Mouse (Mus musculus) hindbrain, embryonic 10.5 days (tissue): ENCODE results near the gene Lat2. TPM values are rescaled to one million over a fixed set of nuclear protein-coding genes. Genes with fewer than 3 reads are reported as not detected.

Source experiments
- DNase-seq: peaks from one replicate; pipeline ENCODE4 v3.0.0-alpha.2; 2017; ENCODE audit warnings: low spot score
- H3K27ac ChIP-seq: fragments of 300-500 bp; sonication (generic); 2 replicates; pipeline ENCODE4 v1.5.1; 2016; ENCODE audit warnings: mild to moderate bottlenecking, moderate library complexity
- H3K27me3 ChIP-seq: fragments of 300-500 bp; sonication (generic); 2 replicates; pipeline ENCODE4 v1.6.1; 2016; ENCODE audit warnings: mild to moderate bottlenecking; ENCODE audit not compliant: poor library complexity, insufficient read depth, severe bottlenecking
- H3K36me3 ChIP-seq: fragments of 300-500 bp; sonication (generic); 2 replicates; pipeline ENCODE4 v1.6.1; 2016; ENCODE audit warnings: mild to moderate bottlenecking, moderate library complexity
- H3K4me1 ChIP-seq: fragments of 300-500 bp; sonication (generic); replicated peaks from 2 replicates; pipeline ENCODE4 v1.6.1; 2016; ENCODE audit warnings: mild to moderate bottlenecking
- H3K4me3 ChIP-seq: fragments of 300-500 bp; sonication (generic); 2 replicates; pipeline ENCODE4 v1.5.1; 2016; ENCODE audit warnings: mild to moderate bottlenecking, moderate library complexity
- H3K9me3 ChIP-seq: fragments of 300-500 bp; sonication (generic); 2 replicates; pipeline ENCODE4 v1.6.1; 2016; ENCODE audit warnings: mild to moderate bottlenecking, moderate library complexity
- WGBS: fragments of 180-500 bp; shearing (Covaris S2); methylation state at CpG from one replicate; pipeline ENCODE4 v1.1.7; 2016; 5-methylcytosine and 5-hydroxymethylcytosine counted together
- polyA plus RNA-seq: library from polyadenylated mRNA; unstranded; fragments of >200 nt; fragmentation: Nextera tagmentation; extraction: Ambion mirVana; gene quantifications from 2 replicates; pipeline ENCODE4 v1.2.1, GENCODE M21; 2016

The Lat2 gene
- polyA plus RNA-seq, 1 experiment from 2014 or later: 4.3 TPM

DNA sequence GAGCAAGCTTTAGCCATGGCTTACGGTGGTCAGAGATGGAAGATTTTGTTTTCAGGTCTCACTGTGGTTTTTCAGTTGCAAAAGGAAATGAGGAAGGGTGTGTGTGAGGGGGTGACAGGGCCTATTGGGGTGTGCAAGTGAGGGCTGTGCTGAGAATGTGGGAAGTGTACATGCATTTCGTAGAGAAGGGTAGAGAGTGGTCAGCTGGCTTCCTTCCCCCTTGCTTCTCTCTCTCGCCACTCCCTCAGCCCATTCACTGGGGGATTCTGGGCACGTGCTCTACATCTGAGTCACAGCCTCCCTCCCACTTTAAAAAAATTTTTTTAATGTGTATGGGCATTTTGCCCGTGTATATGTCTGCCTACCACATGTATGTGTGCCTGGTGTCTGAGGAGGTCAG is 7.7 kb downstream of the Lat2 start:
- 79% methylated on average over 5 of the region's 5 CpGs for WGBS
- Histone ChIP-seq H3K27ac (no peak overlapping the region; the same call in 1 of the 2 replicates), H3K9me3 (no peaks in the 10 kb centered on the region), H3K4me3 (no peak overlapping the region), H3K4me1 (peaks cover 8% of the 10 kb centered on the region), H3K27me3 (no peaks in the 10 kb centered on the region), H3K36me3 (peaks cover 13% of the 10 kb centered on the region)
- no peak for DNase-seq

DNA sequence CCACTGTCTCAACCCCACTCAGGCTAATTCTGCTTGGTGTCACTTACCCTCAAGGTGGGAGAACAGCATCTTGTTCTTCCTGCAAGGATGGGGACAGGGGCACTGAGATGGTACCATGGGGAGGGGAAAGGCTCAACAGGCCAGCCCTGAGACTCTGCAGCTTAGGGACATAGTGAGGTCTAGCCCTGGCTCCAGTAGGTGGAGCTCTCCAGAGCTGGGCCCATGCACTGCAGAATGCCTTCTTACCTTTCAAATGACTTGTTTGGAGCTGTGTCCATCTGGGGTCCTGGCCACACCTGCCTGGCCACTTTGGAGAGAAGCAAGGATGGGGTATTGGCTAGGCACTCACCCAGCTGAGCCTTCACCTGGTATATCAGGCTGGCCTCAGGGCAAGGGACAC is 8.5 kb downstream of the Lat2 start:
- Histone ChIP-seq H3K4me3 (no peak overlapping the region), H3K36me3 (peaks cover 14% of the 10 kb centered on the region), H3K27me3 (no peaks in the 10 kb centered on the region), H3K9me3 (no peaks in the 10 kb centered on the region), H3K4me1 (no peaks in the 10 kb centered on the region), H3K27ac (no peak overlapping the region)
- DNase-seq: no peak

DNA sequence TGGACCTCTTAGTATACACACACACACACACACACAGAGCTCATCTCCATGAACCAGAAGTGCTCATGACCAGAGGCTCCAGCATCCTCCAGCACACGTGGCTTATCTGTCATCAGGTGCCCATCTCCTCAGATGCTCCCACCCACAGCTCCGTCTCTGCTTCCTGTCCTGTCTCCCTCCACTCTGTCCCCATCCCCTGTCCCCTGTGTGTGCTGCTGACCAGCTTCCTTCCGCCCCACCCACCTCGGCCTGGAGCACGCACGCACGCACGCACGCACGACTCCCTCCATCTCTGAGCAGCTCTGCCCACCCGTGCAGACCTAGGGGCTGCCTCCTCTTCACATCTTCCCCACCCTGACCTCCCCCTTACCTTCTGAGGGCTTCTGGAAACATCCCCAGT is 10.4 kb downstream of the Lat2 start:
- 89% methylated on average over 11 of the region's 11 CpGs for WGBS
- H3K4me1 ChIP-seq: no peaks in the 10 kb centered on the region
- no peaks in the 10 kb centered on the region for H3K27me3 ChIP-seq

DNA sequence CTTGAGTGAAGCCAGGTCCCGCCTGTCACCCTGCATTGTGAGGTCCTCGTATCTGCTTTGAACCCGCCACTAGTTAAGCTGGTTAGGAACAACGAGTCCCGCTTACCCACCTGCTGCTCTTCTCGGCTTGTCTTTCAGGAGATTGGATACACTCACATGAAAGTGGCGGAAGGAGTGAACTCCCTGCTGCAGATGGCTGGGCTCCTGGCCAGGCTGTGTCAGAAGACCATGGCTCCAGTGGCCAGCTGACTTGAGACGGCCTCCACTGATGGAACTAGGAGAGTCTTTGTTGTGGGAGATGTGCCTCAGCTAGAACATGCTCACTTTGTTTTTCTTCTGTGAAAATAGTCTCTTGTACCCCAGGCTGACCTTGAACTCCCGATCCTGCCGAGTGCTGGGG is 17.1 kb downstream of the Lat2 start:
- Histone ChIP-seq H3K4me3 (no peak overlapping the region), H3K27me3 (no peaks in the 10 kb centered on the region), H3K36me3 (peaks cover 86% of the 10 kb centered on the region), H3K4me1 (no peaks in the 10 kb centered on the region), H3K27ac (no peak overlapping the region), H3K9me3 (no peaks in the 10 kb centered on the region)
- no peak for DNase-seq
- WGBS: 92% methylated on average over 10 of the region's 10 CpGs

More for the DNA sequence above, 10.4 kb downstream of the Lat2 start:
- DNase-seq: no peak
- Histone ChIP-seq H3K9me3 (no peaks in the 10 kb centered on the region), H3K36me3 (peaks cover 28% of the 10 kb centered on the region), H3K27ac (no peak overlapping the region), H3K4me3 (no peak overlapping the region)

DNA sequence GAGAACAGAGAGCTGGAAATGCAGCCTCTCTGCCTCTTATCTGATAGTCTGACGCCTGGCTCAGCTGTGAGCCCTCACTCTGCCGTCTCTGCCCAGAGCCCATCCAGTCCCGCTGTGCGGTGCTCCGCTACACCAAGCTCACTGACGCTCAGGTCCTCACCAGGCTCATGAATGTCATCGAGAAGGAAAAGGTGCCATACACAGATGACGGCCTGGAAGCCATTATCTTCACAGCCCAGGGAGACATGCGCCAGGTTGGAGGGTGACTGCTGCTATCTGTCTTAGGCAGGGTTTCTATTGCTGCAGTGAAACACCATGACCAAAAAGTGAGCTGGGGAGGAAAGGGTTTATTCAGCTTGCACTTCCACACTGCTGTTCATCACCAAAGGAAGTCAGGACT is 21.7 kb downstream of the Lat2 start:
- Histone ChIP-seq H3K36me3 (peaks cover 99% of the 10 kb centered on the region), H3K4me3 (no peak overlapping the region), H3K27ac (no peak overlapping the region), H3K9me3 (no peaks in the 10 kb centered on the region), H3K27me3 (no peaks in the 10 kb centered on the region), H3K4me1 (no peaks in the 10 kb centered on the region)
- no peak for DNase-seq
- 93% methylated on average over 9 of the region's 9 CpGs for WGBS

DNA sequence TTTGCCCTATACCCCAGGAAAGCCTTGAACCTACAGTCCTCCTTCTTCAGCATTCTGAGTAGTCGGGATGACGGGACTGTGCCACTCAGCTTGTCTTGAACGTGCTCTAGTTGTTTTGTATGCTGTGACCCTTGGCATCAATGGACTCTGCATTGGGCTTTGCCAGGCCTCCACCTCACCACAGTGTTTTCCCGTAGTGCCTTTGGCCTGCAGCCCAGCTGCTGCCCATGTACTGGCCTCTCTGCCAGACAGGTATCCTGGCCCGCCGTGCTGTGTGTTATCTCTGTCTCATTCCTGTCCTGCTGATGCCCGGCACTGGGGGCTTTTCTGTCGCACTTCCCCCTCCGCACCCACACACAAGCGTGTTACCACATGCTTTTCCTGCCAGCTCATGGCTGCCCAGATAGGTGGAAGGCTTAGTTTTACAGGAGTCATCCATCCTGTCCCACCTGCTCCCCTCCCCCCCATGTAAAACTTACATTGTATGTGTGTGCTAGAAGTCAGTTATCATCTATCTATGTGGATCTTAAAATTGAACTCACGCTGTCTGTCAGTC is 22.7 kb downstream of the Lat2 start:
- Histone ChIP-seq H3K4me1 (no peaks in the 10 kb centered on the region), H3K27ac (no peak overlapping the region), H3K27me3 (no peaks in the 10 kb centered on the region), H3K36me3 (peaks cover 99% of the 10 kb centered on the region), H3K4me3 (no peak overlapping the region), H3K9me3 (no peaks in the 10 kb centered on the region)
- no peak for DNase-seq
- 95% methylated on average over 11 of the region's 11 CpGs for WGBS

DNA sequence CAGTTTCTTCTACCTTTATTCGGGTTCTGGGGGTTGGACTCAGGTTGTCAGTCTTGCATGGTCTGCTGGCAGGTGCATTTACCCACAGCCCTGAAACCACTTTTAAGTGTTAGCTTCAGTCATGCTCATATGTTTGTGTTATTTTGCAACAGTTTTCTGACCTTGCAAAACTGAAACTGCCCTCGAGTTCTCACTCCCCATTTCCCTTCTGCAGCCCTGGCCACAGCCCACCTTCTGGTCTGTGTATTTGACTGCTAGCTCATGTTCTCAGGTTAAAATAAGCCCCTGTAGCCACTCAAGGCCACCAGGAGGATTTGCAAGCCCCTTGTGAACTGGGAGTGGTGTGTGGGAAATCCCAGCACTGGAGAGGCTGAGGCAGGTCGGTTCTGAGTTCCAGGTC is 24.9 kb downstream of the Lat2 start:
- no peaks in the 10 kb centered on the region for H3K27me3 ChIP-seq
- no peak overlapping the region for H3K4me3 ChIP-seq
- H3K36me3 ChIP-seq: peaks cover 88% of the 10 kb centered on the region
- WGBS: 93% methylated on average over 3 of the region's 3 CpGs
- no peaks in the 10 kb centered on the region for H3K9me3 ChIP-seq
- DNase-seq: no peak
- H3K27ac ChIP-seq: no peak overlapping the region
- no peaks in the 10 kb centered on the region for H3K4me1 ChIP-seq

DNA sequence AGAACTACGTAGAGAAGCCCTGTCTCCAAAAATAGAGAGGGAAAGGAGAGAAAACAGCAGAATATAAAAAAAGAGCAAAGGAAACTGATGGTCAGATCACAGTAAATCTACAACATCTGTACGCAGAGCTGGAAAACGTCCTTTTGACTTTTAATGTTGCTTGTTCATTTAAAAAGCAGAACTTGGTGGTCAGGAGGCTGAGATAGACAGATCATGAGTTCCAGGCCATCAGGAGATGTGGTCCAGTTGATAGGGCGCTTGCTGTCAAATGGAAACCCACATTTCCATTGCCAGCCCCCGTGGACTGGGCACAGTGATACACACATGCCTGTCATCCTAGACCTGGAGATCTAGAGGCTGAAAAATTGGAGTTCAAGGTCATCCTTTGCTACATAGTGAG is 30.0 kb downstream of the Lat2 start:
- H3K27me3 ChIP-seq: no peaks in the 10 kb centered on the region

DNA sequence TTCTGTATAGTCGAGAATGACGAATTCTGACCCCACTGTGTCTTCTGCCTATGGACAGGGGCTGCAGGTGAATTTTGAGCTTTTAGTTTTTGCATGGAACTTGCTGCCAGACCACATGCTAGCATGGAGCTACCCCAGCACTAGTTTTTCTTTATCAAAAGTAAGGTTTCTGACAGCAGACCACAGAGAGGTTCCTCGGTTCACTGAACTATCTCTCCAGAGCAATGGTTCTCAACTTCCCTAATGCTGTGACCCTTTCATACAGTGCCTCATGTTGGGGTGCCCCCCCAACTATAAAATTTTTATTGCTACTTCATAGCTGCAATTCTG is 31.0 kb downstream of the Lat2 start:
- peak overlapping the region; percentile 81 for H3K4me3 ChIP-seq
- no peak overlapping the region for H3K27ac ChIP-seq
- peaks cover 13% of the 10 kb centered on the region for H3K4me1 ChIP-seq
- DNase-seq: no peak
- H3K36me3 ChIP-seq: peaks cover 29% of the 10 kb centered on the region
- H3K27me3 ChIP-seq: no peaks in the 10 kb centered on the region
- WGBS: 91% methylated on average over 3 of the region's 3 CpGs
- no peaks in the 10 kb centered on the region for H3K9me3 ChIP-seq

More for the DNA sequence above, 30.0 kb downstream of the Lat2 start:
- no peak for DNase-seq
- Histone ChIP-seq H3K4me1 (peaks cover 13% of the 10 kb centered on the region), H3K27ac (no peak overlapping the region), H3K9me3 (no peaks in the 10 kb centered on the region), H3K36me3 (peaks cover 37% of the 10 kb centered on the region), H3K4me3 (no peak overlapping the region)
- WGBS: 92% methylated on average over 5 of the region's 5 CpGs

DNA sequence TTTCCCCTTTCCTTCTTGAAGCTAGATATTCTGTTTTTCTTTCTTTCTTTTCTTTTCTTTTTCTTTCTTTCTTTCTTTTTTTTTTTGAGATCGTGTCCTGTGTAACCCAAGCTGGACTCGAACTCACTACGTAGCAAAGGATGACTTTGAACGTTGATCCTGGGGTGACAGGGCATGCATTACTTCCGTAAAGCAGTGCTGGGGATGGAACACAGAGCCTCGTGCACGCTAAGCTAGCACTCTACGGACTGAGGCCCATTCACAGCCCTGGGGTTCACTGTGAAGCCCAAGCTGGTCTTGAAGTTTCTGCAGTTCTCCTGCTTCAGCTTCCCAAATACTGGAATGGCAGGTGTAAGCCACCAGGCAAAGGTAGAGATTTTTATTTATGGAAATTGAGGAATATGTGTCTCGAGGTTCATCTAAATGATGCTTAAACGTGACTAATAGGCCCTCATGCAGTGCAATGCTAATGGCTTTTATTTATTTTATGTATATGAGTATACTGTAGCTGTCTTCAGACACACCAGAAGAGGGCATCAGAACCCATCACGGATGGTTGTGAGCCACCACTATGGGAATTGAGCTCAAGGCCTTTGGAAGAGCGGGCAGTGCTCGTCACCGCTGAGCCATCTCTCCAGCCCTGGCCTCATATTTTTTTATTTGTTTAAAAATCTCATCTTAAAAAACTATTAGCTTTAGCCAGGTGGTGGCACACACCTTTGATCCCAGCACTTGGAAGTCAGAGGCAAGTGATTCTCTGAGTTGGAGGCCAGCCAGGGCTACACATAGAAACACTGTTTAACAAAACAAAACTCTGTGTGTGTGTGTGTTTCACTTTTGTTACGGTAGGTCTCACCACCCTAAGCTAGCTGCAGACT is 31.6 kb downstream of the Lat2 start:
- Histone ChIP-seq H3K27me3 (no peaks in the 10 kb centered on the region), H3K4me1 (peaks cover 13% of the 10 kb centered on the region), H3K27ac (peak overlapping the region; percentile 89), H3K9me3 (no peaks in the 10 kb centered on the region), H3K36me3 (peaks cover 23% of the 10 kb centered on the region), H3K4me3 (peak overlapping the region; percentile 81)
- 31% methylated on average over 15 of the region's 15 CpGs for WGBS
- no peak for DNase-seq

DNA sequence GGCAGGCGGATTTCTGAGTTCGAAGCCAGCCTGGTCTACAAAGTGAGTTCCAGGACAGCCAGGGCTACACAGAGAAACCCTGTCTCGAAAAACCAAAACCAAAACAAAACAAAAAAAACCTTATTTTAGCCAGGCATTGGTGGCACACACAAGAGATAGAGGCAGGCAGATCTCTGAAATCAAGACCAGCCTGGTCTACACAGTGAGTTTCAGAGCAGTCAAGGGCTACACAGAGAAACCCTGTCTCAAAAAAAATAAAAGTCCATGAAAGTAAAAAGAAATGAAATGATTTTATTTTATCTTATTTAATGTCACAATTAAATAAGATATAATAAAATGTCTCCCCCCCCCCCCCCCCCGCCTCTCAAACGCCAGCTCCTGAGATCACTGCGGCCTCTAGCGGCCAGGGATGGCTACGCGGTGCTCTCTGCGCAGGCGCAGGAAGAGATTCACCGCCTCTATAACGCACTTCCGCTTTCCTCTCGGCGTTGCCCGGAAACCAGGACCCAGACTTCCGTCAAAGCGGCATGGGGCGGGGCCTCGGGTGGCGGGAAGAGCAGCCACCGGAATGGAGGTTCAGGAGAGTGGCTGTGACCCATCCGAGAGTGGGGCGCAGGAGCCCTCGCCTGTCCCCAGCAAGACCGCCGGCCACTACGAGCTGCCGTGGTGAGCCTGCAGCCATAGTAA is 32.5 kb downstream of the Lat2 start:
- no peaks in the 10 kb centered on the region for H3K27me3 ChIP-seq
- H3K9me3 ChIP-seq: no peaks in the 10 kb centered on the region
- peaks cover 14% of the 10 kb centered on the region for H3K36me3 ChIP-seq
- WGBS: 7% methylated on average over 30 of the region's 30 CpGs
- DNase-seq: peak; percentile 96
- H3K4me3 ChIP-seq: peak overlapping the region; percentile 81
- peaks cover 13% of the 10 kb centered on the region for H3K4me1 ChIP-seq
- H3K27ac ChIP-seq: peak overlapping the region; percentile 89

DNA sequence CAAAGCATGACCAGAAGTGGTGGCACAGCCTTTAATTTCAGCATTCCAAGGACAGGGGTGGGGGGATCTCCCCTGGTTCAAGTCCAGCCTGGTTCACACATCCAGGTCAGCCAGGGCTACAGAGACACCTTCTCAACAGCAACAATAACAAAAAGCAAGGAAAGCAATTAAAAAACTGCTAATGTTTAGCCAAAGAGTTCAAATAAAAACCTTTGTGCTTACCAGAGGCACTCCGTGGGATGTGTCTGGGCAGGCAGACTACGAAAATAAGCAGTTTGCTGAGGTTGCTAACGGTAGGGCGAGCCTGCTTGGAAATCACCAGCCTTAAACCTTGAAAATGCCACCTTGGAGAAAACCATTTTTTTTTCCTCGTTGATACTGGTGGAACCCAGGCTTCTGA is 33.7 kb downstream of the Lat2 start, which contains the start of gene Rfc2:
Rfc2 (plus strand) TSS at position 221 of the 400 bp plus-strand sequence.
- Histone ChIP-seq H3K27me3 (no peaks in the 10 kb centered on the region), H3K4me3 (no peak within 1 kb of the TSS), H3K36me3 (peaks cover 2% of the 10 kb centered on the region; the same call in 1 of the 2 replicates), H3K27ac (no peak within 1 kb of the TSS), H3K9me3 (no peaks in the 10 kb centered on the region), H3K4me1 (peaks cover 13% of the 10 kb centered on the region)
- DNase-seq: no peak
- WGBS: 86% methylated on average over 5 of the region's 5 CpGs

DNA sequence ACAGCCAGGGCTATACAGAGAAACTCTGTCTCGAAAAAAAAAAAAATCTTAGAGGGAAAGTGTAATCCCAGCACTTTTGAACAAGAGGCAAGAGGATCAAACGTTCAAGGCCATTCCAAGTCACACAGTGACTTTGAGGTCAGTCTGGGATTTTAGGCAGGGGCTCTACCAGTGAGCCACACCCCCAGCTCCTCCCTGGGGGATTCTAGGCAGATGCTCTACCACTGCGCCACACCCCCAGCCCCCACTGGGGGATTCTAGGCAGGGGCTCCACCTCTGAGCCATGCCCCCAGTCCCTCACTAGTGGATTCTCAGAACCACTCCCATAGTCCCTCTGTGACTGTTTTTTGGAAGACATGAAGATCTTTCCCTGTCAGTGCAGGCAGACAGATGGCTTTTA is 35.7 kb downstream of the Lat2 start:
- WGBS: 73% methylated on average over 3 of the region's 3 CpGs

More for the DNA sequence above, 35.7 kb downstream of the Lat2 start:
- DNase-seq: no peak
- Histone ChIP-seq H3K4me1 (peaks cover 12% of the 10 kb centered on the region), H3K36me3 (no peaks in the 10 kb centered on the region), H3K27ac (no peak overlapping the region), H3K9me3 (no peaks in the 10 kb centered on the region), H3K4me3 (no peak overlapping the region), H3K27me3 (no peaks in the 10 kb centered on the region)
